Mouse (Mus musculus) spleen, postnatal 0 days (tissue): Measurements from ENCODE around the gene Cplane1. TPM values are rescaled to one million over a fixed set of nuclear protein-coding genes. Genes with fewer than 3 reads are reported as not detected.

Source experiments
- polyA plus RNA-seq: library from polyadenylated mRNA; unstranded; fragments of >200 nt; fragmentation: Nextera tagmentation; extraction: Ambion mirVana; gene quantifications from 2 replicates; pipeline ENCODE4 v1.2.1, GENCODE M21; 2015

Cplane1 gene
- polyA plus RNA-seq: 1.8 and 2.6 TPM in 2 replicates

GRCm38 (mm10) chr15:8168591-8169265 lies at the start of gene Cplane1:
Gene Cplane1, plus strand, starts transcription at chr15:8169106.

Other genes with a start within 250 kb of the Cplane1 start
- gene Wdr70, start 69.9 kb upstream of the Cplane1 start, polyA plus RNA-seq: 22.4 and 22.5 TPM in 2 replicates
- 8.6 and 10.3 TPM in 2 replicates for gene Nup155, start 59.8 kb upstream of the Cplane1 start, polyA plus RNA-seq